Mouse (Mus musculus) heart, embryonic 16.5 days (tissue): ENCODE data around the gene Ccdc144b. TPM values are rescaled to one million over a fixed set of nuclear protein-coding genes. Genes with fewer than 3 reads are reported as not detected.
A peak's percentile ranks its signal among the peaks of the same experiment; 100 is the strongest.

Experiments
- ATAC-seq: fragments of 200-750 bp; cut with Nextera tagmentation; replicated peaks from 2 replicates; pipeline ENCODE4 v1.8.0; 2017; ENCODE audit warnings: moderate number of reproducible peaks; ENCODE audit not compliant: insufficient read depth, low FRiP score; ENCODE audit errors: extremely low read depth
- H3K27ac ChIP-seq: fragments of 300-500 bp; sonication (generic); 2 replicates; pipeline ENCODE4 v1.5.1; 2014; ENCODE audit warnings: mild to moderate bottlenecking, low read length, control low read depth, moderate library complexity
- H3K27me3 ChIP-seq: fragments of 300-500 bp; sonication (generic); 2 replicates; pipeline ENCODE4 v1.6.1; 2014; ENCODE audit warnings: low read length, mixed read lengths; ENCODE audit not compliant: control insufficient read depth, insufficient read depth
- H3K36me3 ChIP-seq: fragments of 300-500 bp; sonication (generic); 2 replicates; pipeline ENCODE4 v1.6.1; 2014; ENCODE audit not compliant: control insufficient read depth, insufficient read depth
- H3K4me1 ChIP-seq: fragments of 300-500 bp; sonication (generic); 2 replicates; pipeline ENCODE4 v1.6.1; 2014; ENCODE audit warnings: low read length, mixed read lengths; ENCODE audit not compliant: control insufficient read depth, insufficient read depth
- H3K4me2 ChIP-seq: fragments of 300-500 bp; sonication (generic); 2 replicates; pipeline ENCODE4 v1.6.1; 2014; ENCODE audit warnings: low read depth, mild to moderate bottlenecking, control low read depth, low read length
- H3K4me3 ChIP-seq: fragments of 300-500 bp; sonication (generic); 2 replicates; pipeline ENCODE4 v1.5.1; 2014; ENCODE audit warnings: mild to moderate bottlenecking, control low read depth, low read length
- H3K9ac ChIP-seq: fragments of 300-500 bp; sonication (generic); 2 replicates; pipeline ENCODE4 v1.6.1; 2014; ENCODE audit warnings: low read length, control low read depth
- H3K9me3 ChIP-seq: fragments of 300-500 bp; sonication (generic); replicated peaks from 2 replicates; pipeline ENCODE4 v1.6.1; 2016; ENCODE audit warnings: low read length; ENCODE audit not compliant: control insufficient read depth
- WGBS: fragments of 180-500 bp; shearing (Covaris S2); extraction: QIAGEN DNeasy Blood & Tissue Kit; methylation state at CpG from one replicate; pipeline ENCODE4 v1.1.7; 2014; 5-methylcytosine and 5-hydroxymethylcytosine counted together
- polyA plus RNA-seq: library from polyadenylated mRNA; unstranded; fragments of >200 nt; fragmentation: Nextera tagmentation; extraction: Ambion mirVana; gene quantifications from 2 replicates; pipeline ENCODE4 v1.2.1, GENCODE M21; 2015

Ccdc144b gene
- polyA plus RNA-seq, 1 experiment from 2014 or later, result 0.03 TPM

GRCm38 (mm10) chr3:36049106-36049505 is 4.2 kb downstream of the Ccdc144b start:
- no peak overlapping the region for H3K4me2 ChIP-seq
- no peak overlapping the region for H3K9ac ChIP-seq
- ATAC-seq, result no peak
- no peaks in the 10 kb centered on the region for H3K36me3 ChIP-seq
- H3K4me1 ChIP-seq, result no peaks in the 10 kb centered on the region
- no peak overlapping the region for H3K27ac ChIP-seq
- no peak overlapping the region for H3K4me3 ChIP-seq
- no peaks in the 10 kb centered on the region for H3K9me3 ChIP-seq
- no peaks in the 10 kb centered on the region for H3K27me3 ChIP-seq
- 53% methylated on average over 1 of the region's 1 CpGs for WGBS

- H3K4me2 ChIP-seq, result no peak overlapping the region
Measured at GRCm38 (mm10) chr3:36045086-36045485, 8.3 kb downstream of the Ccdc144b start.

DNA sequence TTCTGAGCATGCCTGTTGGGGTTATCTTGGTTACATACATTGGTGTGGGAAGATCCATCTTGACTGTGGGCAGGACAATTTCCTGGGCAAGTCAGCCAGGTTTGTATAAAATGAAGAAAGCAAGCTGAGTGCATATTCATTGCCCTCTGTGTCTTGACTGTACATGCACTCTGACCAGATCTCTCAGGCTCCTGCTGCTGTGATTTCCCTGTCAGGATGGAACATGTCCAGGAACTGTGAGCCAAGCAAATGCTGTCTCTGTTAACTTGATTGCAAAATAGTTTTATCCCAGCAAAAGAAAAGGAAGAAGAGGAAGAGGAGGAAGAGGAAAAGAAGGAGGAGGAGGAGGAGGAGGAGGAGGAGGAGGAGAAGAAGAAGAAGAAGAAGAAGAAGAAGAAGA is 8.8 kb downstream of the Ccdc144b start:
- no peaks in the 10 kb centered on the region for H3K36me3 ChIP-seq
- no peak for ATAC-seq
- no peak overlapping the region for H3K9ac ChIP-seq
- H3K4me3 ChIP-seq, result no peak overlapping the region
- no peak overlapping the region for H3K27ac ChIP-seq
- H3K4me1 ChIP-seq, result no peaks in the 10 kb centered on the region
- no peaks in the 10 kb centered on the region for H3K27me3 ChIP-seq
- no peaks in the 10 kb centered on the region for H3K9me3 ChIP-seq
- no peak overlapping the region for H3K4me2 ChIP-seq

More at GRCm38 (mm10) chr3:36045086-36045485, 8.3 kb downstream of the Ccdc144b start:
- H3K27me3 ChIP-seq, result no peaks in the 10 kb centered on the region
- 69% methylated on average over 4 of the region's 4 CpGs for WGBS
- no peak for ATAC-seq
- no peaks in the 10 kb centered on the region for H3K4me1 ChIP-seq
- H3K9ac ChIP-seq, result no peak overlapping the region
- H3K4me3 ChIP-seq, result no peak overlapping the region
- no peaks in the 10 kb centered on the region for H3K9me3 ChIP-seq
- H3K27ac ChIP-seq, result no peak overlapping the region
- no peaks in the 10 kb centered on the region for H3K36me3 ChIP-seq

- H3K9ac ChIP-seq, result no peak overlapping the region
- no peaks in the 10 kb centered on the region for H3K9me3 ChIP-seq
- no peak overlapping the region for H3K4me3 ChIP-seq
- no peaks in the 10 kb centered on the region for H3K27me3 ChIP-seq
- H3K4me1 ChIP-seq, result peaks cover 4% of the 10 kb centered on the region; the same call in 1 of the 2 replicates
- WGBS, result 21% methylated on average over 6 of the region's 6 CpGs
- H3K27ac ChIP-seq, result peak overlapping the region; percentile 63
- ATAC-seq, result peak; percentile 73
- peak overlapping the region; percentile 47 for H3K4me2 ChIP-seq
- no peaks in the 10 kb centered on the region for H3K36me3 ChIP-seq
Measured at GRCm38 (mm10) chr3:36031740-36032510, 21.4 kb downstream of the Ccdc144b start.

DNA sequence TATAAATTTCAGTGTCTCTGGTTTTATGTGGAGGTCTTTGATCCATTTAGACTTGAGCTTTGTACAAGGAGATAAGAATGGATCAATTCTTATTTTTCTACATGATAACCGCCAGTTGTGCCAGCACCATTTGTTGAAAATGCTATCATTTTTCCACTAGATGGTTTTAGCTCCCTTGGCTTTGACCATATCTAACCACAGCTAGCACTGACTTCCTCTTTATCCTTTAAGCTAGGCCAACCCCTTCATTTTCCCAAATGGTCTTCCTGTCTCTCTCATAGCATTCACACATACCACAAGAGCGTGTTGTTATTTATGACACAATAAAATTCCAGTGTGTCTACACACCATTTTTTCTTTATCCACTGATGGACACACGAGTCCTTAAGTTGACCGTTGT is 23.4 kb downstream of the Ccdc144b start:
- no peak for ATAC-seq
- 81% methylated on average over 4 of the region's 4 CpGs for WGBS

DNA sequence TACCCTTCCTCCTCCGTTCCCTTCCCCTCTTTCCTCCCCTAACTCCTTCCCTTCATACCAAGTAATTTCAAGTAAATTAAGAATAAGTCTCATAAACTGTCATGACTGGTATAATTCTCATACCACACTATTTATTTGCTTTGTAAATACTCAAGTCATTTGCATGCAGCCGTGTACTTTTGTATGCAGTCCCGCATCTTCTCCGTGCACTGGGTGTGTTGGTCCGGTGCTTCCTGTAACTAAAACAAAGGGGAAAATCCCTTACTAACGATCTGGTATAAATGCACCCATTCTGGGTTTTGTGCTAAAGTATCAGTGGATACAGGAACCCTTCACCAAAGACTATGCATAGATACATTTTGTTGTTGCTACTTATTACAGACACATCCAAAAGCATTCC is 27.6 kb downstream of the Ccdc144b start:
- Histone ChIP-seq H3K27ac (no peak overlapping the region), H3K27me3 (no peaks in the 10 kb centered on the region), H3K4me2 (no peak overlapping the region), H3K4me1 (no peaks in the 10 kb centered on the region), H3K9ac (no peak overlapping the region), H3K9me3 (no peaks in the 10 kb centered on the region), H3K4me3 (no peak overlapping the region), H3K36me3 (no peaks in the 10 kb centered on the region)
- no peak for ATAC-seq
- WGBS, result 82% methylated on average over 6 of the region's 6 CpGs

More for the DNA sequence above, 23.4 kb downstream of the Ccdc144b start:
- Histone ChIP-seq H3K36me3 (no peaks in the 10 kb centered on the region), H3K4me3 (no peak overlapping the region), H3K9me3 (no peaks in the 10 kb centered on the region), H3K4me2 (no peak overlapping the region), H3K9ac (no peak overlapping the region), H3K27ac (no peak overlapping the region), H3K27me3 (no peaks in the 10 kb centered on the region), H3K4me1 (peaks cover 4% of the 10 kb centered on the region; the same call in 1 of the 2 replicates)

DNA sequence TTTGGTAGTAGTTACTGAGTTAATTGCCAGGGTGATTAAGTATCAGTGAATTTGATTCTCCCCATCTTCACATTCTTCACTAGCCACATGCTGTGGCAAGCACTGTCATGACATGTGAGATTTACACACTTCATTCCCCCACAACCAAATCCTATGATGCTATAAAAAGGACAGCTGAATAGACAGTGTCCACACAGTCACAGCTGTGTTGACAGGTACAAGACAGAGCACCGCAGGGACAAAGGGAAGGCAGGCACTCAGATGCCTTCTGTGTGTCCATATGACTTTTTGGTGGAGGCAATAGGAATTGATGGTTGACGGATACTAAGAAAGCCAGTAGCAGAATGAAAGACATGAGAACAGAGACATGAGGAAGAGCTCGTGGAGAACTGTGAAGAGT is 42.1 kb downstream of the Ccdc144b start:
- Histone ChIP-seq H3K4me3 (peak overlapping the region; percentile 16; the same call in 1 of the 2 replicates), H3K27me3 (no peaks in the 10 kb centered on the region), H3K36me3 (no peaks in the 10 kb centered on the region), H3K27ac (peak overlapping the region; percentile 34), H3K9me3 (no peaks in the 10 kb centered on the region), H3K4me1 (no peaks in the 10 kb centered on the region), H3K4me2 (peak overlapping the region; percentile 14), H3K9ac (0 out of 2 replicates have a peak overlapping the region, but pooled peaks have one; percentile 30)
- WGBS, result 43% methylated on average over 3 of the region's 3 CpGs
- peak; percentile 45; the same call in 1 of the 2 replicates for ATAC-seq

DNA sequence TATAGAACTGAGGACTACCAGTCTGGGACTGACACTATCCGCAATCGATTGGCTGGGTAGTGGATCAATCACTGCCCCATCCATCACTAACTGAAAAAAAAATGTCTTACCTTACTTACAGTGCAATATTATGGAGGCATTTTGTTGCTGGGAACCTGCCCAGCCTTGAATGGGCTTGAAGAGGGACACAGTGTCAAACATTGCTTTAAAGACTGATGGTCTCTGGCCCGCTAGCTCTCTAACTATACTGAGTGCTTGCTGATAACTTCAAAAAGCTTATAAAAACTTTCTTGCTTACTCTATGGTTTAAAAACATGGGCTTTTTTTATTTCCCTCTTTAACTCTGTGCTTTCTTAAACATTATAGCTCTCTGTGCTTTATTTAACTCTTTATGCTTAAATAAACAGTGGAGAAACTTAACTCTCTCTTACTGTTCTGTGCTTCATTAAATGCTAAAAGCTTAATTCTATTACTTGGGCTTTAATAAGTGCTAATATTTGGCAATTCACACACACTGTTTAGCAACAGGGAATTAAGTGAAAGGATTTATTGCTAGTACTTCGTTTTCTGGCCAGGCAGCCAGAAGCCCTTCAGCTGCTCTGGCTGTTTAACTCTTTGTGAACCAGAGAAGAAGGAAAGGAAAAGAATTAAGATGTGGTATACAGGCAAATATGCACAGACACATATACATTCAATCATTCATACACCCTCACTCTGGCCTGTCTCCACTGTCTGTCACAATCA is 44.8 kb downstream of the Ccdc144b start:
- Histone ChIP-seq H3K36me3 (no peaks in the 10 kb centered on the region), H3K9me3 (no peaks in the 10 kb centered on the region), H3K4me1 (peaks cover 4% of the 10 kb centered on the region), H3K4me2 (no peak overlapping the region), H3K4me3 (no peak overlapping the region), H3K27ac (no peak overlapping the region), H3K27me3 (no peaks in the 10 kb centered on the region), H3K9ac (no peak overlapping the region)
- no peak for ATAC-seq
- WGBS, result 69% methylated on average over 4 of the region's 4 CpGs
